Mouse (Mus musculus): Measurements from ENCODE around the gene Atxn1.

GRCm38 (mm10) chr13:45632133-45632532, 332.7 kb downstream of the Atxn1 start:
- TF ChIP-seq CTCF (IDR thresholded peaks at IDR 0.05; ENCODE audit: extremely low read depth, insufficient read depth, low read length) (peak; percentile 30), POLR2A (IDR thresholded peaks at IDR 0.05; ENCODE audit: extremely low read depth, insufficient read depth, low read length) (no peak)

Data from cortical plate, adult 2 months (tissue).